21 mouse cellular contexts compared by ENCODE assay signal in genomic region chr16:57662661-57663060, GRCm38 (mm10). TPM values are rescaled to one million over a fixed set of nuclear protein-coding genes. Genes with fewer than 3 reads are reported as not detected.
DNase-seq lines count a peak whose midpoint lies in the region; ATAC-seq and TF ChIP-seq lines count a peak whose summit lies in the region.
"Had no signal": no experiment of that assay in that cellular context is flagged by ENCODE, and none has a peak within 500 bp of the region (broad histone marks: within the 10 kb centered on the region; RNA-seq: fewer than 3 reads in every experiment).

No protein-coding gene starts in this region.

- no peaks in the 10 kb centered on the region for H3K36me3 ChIP-seq in heart, embryonic 11.5 days (ENCODE audit: control insufficient read depth, insufficient read depth, low read length)
- no peaks in the 10 kb centered on the region for H3K36me3 ChIP-seq in intestine, postnatal 0 days (ENCODE audit: control insufficient read depth, insufficient read depth)
- H3K36me3 ChIP-seq in forebrain, embryonic 12.5 days (replicated peaks): no peaks in the 10 kb centered on the region
- H3K36me3 ChIP-seq: lung, embryonic 15.5 days; neural tube, embryonic 12.5 days had no signal

- H3K9me3 ChIP-seq in heart, embryonic 11.5 days (replicated peaks; ENCODE audit: control insufficient read depth, low read length): no peaks in the 10 kb centered on the region
- no peaks in the 10 kb centered on the region for H3K9me3 ChIP-seq in intestine, postnatal 0 days (ENCODE audit: control insufficient read depth)
- H3K9me3 ChIP-seq in forebrain, embryonic 12.5 days: no peaks in the 10 kb centered on the region
- H3K9me3 ChIP-seq: lung, embryonic 15.5 days; neural tube, embryonic 12.5 days had no signal

- no peaks in the 10 kb centered on the region for H3K4me1 ChIP-seq in heart, embryonic 11.5 days (ENCODE audit: control insufficient read depth, insufficient read depth, low read length)
- H3K4me1 ChIP-seq in intestine, postnatal 0 days (replicated peaks; ENCODE audit: control insufficient read depth, insufficient read depth, low read length): no peaks in the 10 kb centered on the region
- no peaks in the 10 kb centered on the region for H3K4me1 ChIP-seq in forebrain, embryonic 12.5 days
- H3K4me1 ChIP-seq: lung, embryonic 15.5 days; neural tube, embryonic 12.5 days had no signal

- no peaks in the 10 kb centered on the region for H3K27me3 ChIP-seq in heart, embryonic 11.5 days (ENCODE audit: control insufficient read depth, insufficient read depth, low read length)
- no peaks in the 10 kb centered on the region for H3K27me3 ChIP-seq in intestine, postnatal 0 days (replicated peaks; ENCODE audit: control insufficient read depth, insufficient read depth, low read length)
- no peaks in the 10 kb centered on the region for H3K27me3 ChIP-seq in forebrain, embryonic 12.5 days
- H3K27me3 ChIP-seq: lung, embryonic 15.5 days; neural tube, embryonic 12.5 days had no signal

- no peak overlapping the region for H3K9ac ChIP-seq in heart, embryonic 11.5 days (ENCODE audit: low read depth, low read length)
- no peak overlapping the region for H3K9ac ChIP-seq in intestine, postnatal 0 days (ENCODE audit: low read depth, low read length)
- no peak overlapping the region for H3K9ac ChIP-seq in forebrain, embryonic 12.5 days
- H3K9ac ChIP-seq: hindbrain, embryonic 14.5 days; lung, embryonic 15.5 days; neural tube, embryonic 12.5 days had no signal

- H3K4me3 ChIP-seq in heart, embryonic 11.5 days (ENCODE audit: low read depth, low read length): no peak overlapping the region
- no peak overlapping the region for H3K4me3 ChIP-seq in intestine, postnatal 0 days (ENCODE audit: low read depth, low read length)
- no peak overlapping the region for H3K4me3 ChIP-seq in forebrain, embryonic 12.5 days (replicated peaks)
- H3K4me3 ChIP-seq: lung, embryonic 15.5 days; neural tube, embryonic 12.5 days had no signal

- ATAC-seq in heart, embryonic 11.5 days (replicated peaks; ENCODE audit: insufficient number of reproducible peaks, low FRiP score, low TSS enrichment): no peak
- ATAC-seq in intestine, postnatal 0 days: no peak
- no peak for ATAC-seq in forebrain, embryonic 12.5 days (ENCODE audit: low FRiP score)
- ATAC-seq: CD4-positive, CD25-positive, alpha-beta regulatory T cell, adult 4 months; intestine, embryonic 16.5 days had no signal

- no peak overlapping the region for H3K4me2 ChIP-seq in heart, embryonic 11.5 days
- H3K4me2 ChIP-seq in intestine, postnatal 0 days (replicated peaks; ENCODE audit: low read depth): no peak overlapping the region
- H3K4me2 ChIP-seq in forebrain, embryonic 12.5 days: no peak overlapping the region
- H3K4me2 ChIP-seq: hindbrain, embryonic 14.5 days; lung, embryonic 15.5 days; midbrain, embryonic 11.5 days; neural tube, embryonic 12.5 days had no signal

- peak; percentile 32 to 61 for DNase-seq in adrenal gland, adult (ENCODE audit: inconsistent age in 2 of 2, low spot score in 1 of 2)
- DNase-seq in adrenal gland, postnatal 14 days: no peak
- DNase-seq in heart, adult 8-10 months (ENCODE audit: low spot score): peak; percentile 23
- DNase-seq in ovary, adult 18-20 months (ENCODE audit: low spot score): peak; percentile 3
- DNase-seq in ovary, postnatal 36 days (ENCODE audit: low spot score): no peak
- DNase-seq: cerebellum, postnatal 10 days; gastrocnemius, postnatal 25 days; liver; right cerebral cortex, postnatal 14 days; thymus, postnatal 14 days had no signal

- H3K27ac ChIP-seq in heart, embryonic 11.5 days (ENCODE audit: low read depth, low read length): no peak overlapping the region
- no peak overlapping the region for H3K27ac ChIP-seq in intestine, postnatal 0 days (ENCODE audit: low read depth, low read length)
- H3K27ac ChIP-seq in forebrain, embryonic 12.5 days: no peak overlapping the region
- H3K27ac ChIP-seq: hindbrain, embryonic 14.5 days; lung, embryonic 15.5 days; macrophage; neural tube, embryonic 12.5 days; stomach, postnatal 0 days had no signal

- WGBS in heart, embryonic 11.5 days (ENCODE audit: insufficient replicate concordance): 44% methylated on average over 3 of the region's 3 CpGs
- 27% methylated on average over 3 of the region's 3 CpGs for WGBS in intestine, postnatal 0 days
- WGBS in forebrain, embryonic 12.5 days: 89% methylated on average over 3 of the region's 3 CpGs

- TF ChIP-seq CTCF in intestine, postnatal 0 days (IDR thresholded peaks at IDR 0.05; ENCODE audit: low read depth): no peak

RNA-seq across cellular contexts. Expression of gene Cmss1, which starts 56.0 kb away (rescaled TPM):
- total RNA-seq in adrenal gland, postnatal 14 days (2021): 17.1 and 20.6 TPM in 2 replicates
- total RNA-seq in heart, adult 8-10 months (2022): 10 to 100 TPM; 63.7 to 86.8 (median 76.8) TPM
- 34.2 and 36.6 TPM in 2 replicates for polyA plus RNA-seq in heart, embryonic 11.5 days (2014; fragmentation: Nextera tagmentation; extraction: Ambion mirVana)
- 19.1 and 19.9 TPM in 2 replicates for polyA plus RNA-seq in intestine, postnatal 0 days (2015; fragmentation: Nextera tagmentation; extraction: Ambion mirVana)
- polyA plus RNA-seq in forebrain, embryonic 12.5 days (2016; fragmentation: Nextera tagmentation; extraction: Ambion mirVana): 44.9 and 48.2 TPM in 2 replicates

Comparison
In these comparisons a context has a peak if more than half of its experiments do, and no peak if none do; other contexts are left out.
1. DNase-seq: peak in adrenal gland, adult (2 of 2), heart, adult 8-10 months (single experiment) and ovary, adult 18-20 months (single experiment); none in adrenal gland, postnatal 14 days (single experiment) and ovary, postnatal 36 days (single experiment).